Mouse (Mus musculus): ENCODE results near the gene Smug1. TPM values are rescaled to one million over a fixed set of nuclear protein-coding genes. Genes with fewer than 3 reads are reported as not detected.

The Smug1 gene
- polyA plus RNA-seq, 1 experiment from 2014 or later = 19.5 TPM

DNA sequence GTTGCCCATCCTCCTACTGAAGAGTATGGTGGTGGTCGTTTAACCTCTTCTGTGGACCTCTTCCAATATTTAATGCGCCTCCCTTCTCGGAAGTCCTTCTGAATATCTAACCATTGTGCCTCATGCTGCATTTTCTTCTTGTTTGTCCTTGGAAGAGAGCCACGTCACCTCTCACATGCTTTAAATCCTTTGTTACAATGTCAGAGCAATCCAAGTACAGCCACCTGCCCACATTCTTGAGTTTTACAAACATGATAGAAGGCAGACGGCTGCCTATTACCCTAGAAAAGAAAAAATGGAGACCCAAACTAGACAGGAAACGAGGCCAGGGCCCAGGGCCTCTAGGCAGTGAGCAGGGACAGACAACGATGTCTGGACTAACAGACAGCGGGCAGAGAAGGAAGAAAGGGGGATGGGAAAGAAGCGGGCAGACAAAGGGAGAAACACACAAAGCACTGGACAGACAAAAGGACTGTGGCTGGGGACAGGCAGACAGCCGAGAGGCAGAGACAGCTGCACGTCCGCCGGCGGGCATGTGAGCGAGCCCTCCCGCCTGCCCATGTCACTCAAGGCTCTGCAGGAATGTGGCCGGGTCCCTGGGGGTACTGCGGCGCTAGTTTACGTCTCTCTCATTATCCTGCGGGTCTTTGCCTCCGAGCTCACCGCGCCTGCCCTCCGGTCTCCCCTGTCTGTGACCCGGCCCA, 2.9 kb upstream of the Smug1 start:
- no peak for ATAC-seq (ENCODE audit: low FRiP score, low TSS enrichment)
- Histone ChIP-seq H3K9ac (ENCODE audit: low read depth, low read length) (peak overlapping the region; percentile 63), H3K27ac (ENCODE audit: low read depth, low read length) (peak overlapping the region; percentile 64), H3K9me3 (ENCODE audit: control insufficient read depth, low read length) (no peaks in the 10 kb centered on the region), H3K4me2 (replicated peaks; ENCODE audit: low read depth, low read length) (peak overlapping the region; percentile 95), H3K36me3 (ENCODE audit: control insufficient read depth, insufficient read depth, low read length) (no peaks in the 10 kb centered on the region), H3K4me3 (ENCODE audit: low read length) (peak overlapping the region; percentile 52), H3K4me1 (ENCODE audit: control insufficient read depth, insufficient read depth, low read length) (peaks cover 52% of the 10 kb centered on the region), H3K27me3 (ENCODE audit: control insufficient read depth, insufficient read depth, low read length) (peaks cover 18% of the 10 kb centered on the region)
- 3% methylated on average over 26 of the region's 26 CpGs for WGBS

DNA sequence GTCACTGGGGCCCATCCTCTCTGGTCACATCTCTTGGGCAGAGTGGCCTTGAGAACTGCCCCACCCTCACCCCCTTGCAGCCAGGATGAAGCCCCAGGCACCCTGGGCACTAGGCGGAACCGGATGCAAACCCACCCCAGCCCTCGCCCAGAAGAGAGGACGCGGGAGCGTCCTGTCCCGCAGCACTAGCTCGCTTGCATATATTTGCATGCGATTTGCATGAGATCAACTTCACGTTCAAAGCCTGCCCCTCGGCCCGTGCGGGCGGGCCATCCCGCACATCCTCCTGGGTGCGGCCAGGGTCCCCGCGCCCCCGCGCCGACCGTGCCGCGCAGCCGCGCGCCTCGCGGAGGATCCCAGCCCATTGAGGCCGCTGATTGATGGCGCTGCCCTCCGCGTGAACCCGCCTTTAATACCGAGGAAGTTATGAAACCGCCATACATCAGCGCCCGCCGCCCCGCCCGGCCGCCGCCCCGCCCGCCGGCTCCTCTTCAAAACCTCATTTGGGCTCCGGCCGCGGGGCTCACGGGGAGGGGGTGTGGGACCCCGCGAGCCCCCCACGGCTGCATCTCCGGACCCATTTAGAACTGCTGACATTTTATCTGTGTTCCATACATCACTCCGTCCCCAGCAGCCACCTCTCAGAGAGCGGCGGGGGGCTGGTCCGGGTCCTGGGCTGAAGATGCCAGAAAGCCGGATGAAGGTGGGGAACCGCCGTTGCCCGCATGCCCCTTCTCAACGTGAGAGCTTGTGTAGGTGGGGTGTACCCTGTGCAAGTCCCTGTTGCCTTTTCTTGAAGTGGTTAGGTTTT, 2.1 kb upstream of the Smug1 start:
- Histone ChIP-seq H3K9me3 (ENCODE audit: control insufficient read depth, low read length) (no peaks in the 10 kb centered on the region), H3K27me3 (ENCODE audit: control insufficient read depth, insufficient read depth, low read length) (peaks cover 15% of the 10 kb centered on the region), H3K4me1 (ENCODE audit: control insufficient read depth, insufficient read depth, low read length) (peaks cover 52% of the 10 kb centered on the region), H3K9ac (ENCODE audit: low read depth, low read length) (peak overlapping the region; percentile 63), H3K36me3 (ENCODE audit: control insufficient read depth, insufficient read depth, low read length) (no peaks in the 10 kb centered on the region), H3K4me3 (ENCODE audit: low read length) (peak overlapping the region; percentile 52), H3K27ac (ENCODE audit: low read depth, low read length) (peak overlapping the region; percentile 64), H3K4me2 (replicated peaks; ENCODE audit: low read depth, low read length) (peak overlapping the region; percentile 95)
- peak; percentile 11; the same call in 1 of the 2 replicates for ATAC-seq (ENCODE audit: low FRiP score, low TSS enrichment)
- under 1% methylated on average over 54 of the region's 63 CpGs for WGBS

DNA sequence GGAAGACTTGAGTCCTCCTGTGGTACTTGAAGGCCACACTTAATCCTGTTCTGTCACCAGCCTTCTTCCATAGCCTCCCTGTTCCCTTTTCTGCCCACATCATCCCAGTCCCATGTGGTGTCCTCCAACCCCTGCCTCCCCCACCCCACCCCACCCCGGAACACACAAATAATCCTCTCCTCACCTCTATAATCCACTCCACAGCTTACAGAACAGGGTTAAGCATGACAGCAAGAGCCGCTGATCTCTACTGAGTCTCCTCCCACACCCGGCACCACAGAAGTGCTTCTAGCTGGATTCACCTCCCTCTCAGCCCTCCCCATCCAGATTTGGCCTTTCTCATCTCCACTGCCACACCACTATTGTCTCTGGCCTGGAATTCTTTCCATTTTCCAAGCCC, 894 bp upstream of the Smug1 start:
- Histone ChIP-seq H3K27me3 (ENCODE audit: control insufficient read depth, insufficient read depth, low read length) (peaks cover 9% of the 10 kb centered on the region), H3K27ac (ENCODE audit: low read depth, low read length) (no peak overlapping the region)
- 12% methylated on average over 3 of the region's 3 CpGs for WGBS

DNA sequence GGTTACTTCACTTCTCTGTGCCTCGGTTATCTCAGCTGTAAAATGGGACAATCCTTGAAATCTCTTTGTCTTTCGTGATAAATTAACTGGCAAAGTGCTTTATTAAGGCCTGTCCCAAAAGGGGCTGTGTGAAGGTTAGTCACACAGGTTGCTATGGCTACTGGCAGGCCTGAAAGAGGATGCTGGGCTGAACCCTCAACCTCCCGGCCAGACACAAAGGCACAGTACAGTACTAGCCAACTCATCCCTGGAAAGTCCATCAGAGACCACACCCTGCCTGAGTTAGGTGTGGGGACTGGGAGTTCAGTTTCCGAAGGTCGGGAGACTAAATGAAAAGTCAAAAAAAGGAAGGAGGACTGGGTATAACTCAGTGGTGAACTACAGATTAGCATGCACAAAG, 968 bp downstream of the Smug1 start:
- Histone ChIP-seq H3K4me2 (replicated peaks; ENCODE audit: low read depth, low read length) (no peak overlapping the region), H3K27ac (ENCODE audit: low read depth, low read length) (no peak overlapping the region), H3K4me3 (ENCODE audit: low read length) (no peak overlapping the region), H3K9me3 (ENCODE audit: control insufficient read depth, low read length) (no peaks in the 10 kb centered on the region), H3K36me3 (ENCODE audit: control insufficient read depth, insufficient read depth, low read length) (no peaks in the 10 kb centered on the region), H3K9ac (ENCODE audit: low read depth, low read length) (peak overlapping the region; percentile 7; the same call in 1 of the 2 replicates), H3K4me1 (ENCODE audit: control insufficient read depth, insufficient read depth, low read length) (peaks cover 48% of the 10 kb centered on the region), H3K27me3 (ENCODE audit: control insufficient read depth, insufficient read depth, low read length) (peaks cover 7% of the 10 kb centered on the region)
- WGBS = 47% methylated on average over 5 of the region's 5 CpGs
- ATAC-seq (ENCODE audit: low FRiP score, low TSS enrichment) = no peak

More for the DNA sequence above, 894 bp upstream of the Smug1 start:
- no peaks in the 10 kb centered on the region for H3K36me3 ChIP-seq (ENCODE audit: control insufficient read depth, insufficient read depth, low read length)
- ATAC-seq (ENCODE audit: low FRiP score, low TSS enrichment) = no peak
- H3K4me1 ChIP-seq (ENCODE audit: control insufficient read depth, insufficient read depth, low read length) = peaks cover 57% of the 10 kb centered on the region
- no peaks in the 10 kb centered on the region for H3K9me3 ChIP-seq (ENCODE audit: control insufficient read depth, low read length)
- H3K4me2 ChIP-seq (replicated peaks; ENCODE audit: low read depth, low read length) = no peak overlapping the region
- no peak overlapping the region for H3K9ac ChIP-seq (ENCODE audit: low read depth, low read length)
- H3K4me3 ChIP-seq (ENCODE audit: low read length) = no peak overlapping the region

DNA sequence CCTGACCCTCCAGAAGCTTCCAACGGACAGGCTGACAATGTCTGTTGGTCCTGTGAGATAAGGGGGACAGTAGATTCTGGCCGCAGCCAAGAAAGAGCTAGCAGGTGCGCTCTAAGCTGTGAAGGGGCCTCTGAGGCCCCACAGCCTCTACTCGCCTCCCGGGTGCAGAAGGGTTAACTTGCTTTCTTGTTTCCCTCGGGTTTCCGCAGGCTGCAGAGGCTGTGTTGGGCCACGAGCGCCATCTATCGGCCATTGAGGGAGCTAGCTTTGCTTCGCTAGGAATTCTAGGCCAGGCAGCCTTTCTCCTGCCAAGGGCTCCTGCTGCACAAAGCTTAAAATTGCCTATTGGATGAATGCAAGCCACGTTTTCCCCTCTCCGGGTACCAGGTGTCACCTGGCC, 1.5 kb downstream of the Smug1 start:
- Histone ChIP-seq H3K27ac (ENCODE audit: low read depth, low read length) (no peak overlapping the region), H3K27me3 (ENCODE audit: control insufficient read depth, insufficient read depth, low read length) (peaks cover 7% of the 10 kb centered on the region), H3K4me2 (replicated peaks; ENCODE audit: low read depth, low read length) (no peak overlapping the region), H3K4me3 (ENCODE audit: low read length) (no peak overlapping the region), H3K9ac (ENCODE audit: low read depth, low read length) (peak overlapping the region; percentile 7; the same call in 1 of the 2 replicates), H3K36me3 (ENCODE audit: control insufficient read depth, insufficient read depth, low read length) (no peaks in the 10 kb centered on the region), H3K9me3 (ENCODE audit: control insufficient read depth, low read length) (no peaks in the 10 kb centered on the region), H3K4me1 (ENCODE audit: control insufficient read depth, insufficient read depth, low read length) (peaks cover 43% of the 10 kb centered on the region)
- peak; percentile 29; the same call in 1 of the 2 replicates for ATAC-seq (ENCODE audit: low FRiP score, low TSS enrichment)
- 0% methylated on average over 13 of the region's 13 CpGs for WGBS

DNA sequence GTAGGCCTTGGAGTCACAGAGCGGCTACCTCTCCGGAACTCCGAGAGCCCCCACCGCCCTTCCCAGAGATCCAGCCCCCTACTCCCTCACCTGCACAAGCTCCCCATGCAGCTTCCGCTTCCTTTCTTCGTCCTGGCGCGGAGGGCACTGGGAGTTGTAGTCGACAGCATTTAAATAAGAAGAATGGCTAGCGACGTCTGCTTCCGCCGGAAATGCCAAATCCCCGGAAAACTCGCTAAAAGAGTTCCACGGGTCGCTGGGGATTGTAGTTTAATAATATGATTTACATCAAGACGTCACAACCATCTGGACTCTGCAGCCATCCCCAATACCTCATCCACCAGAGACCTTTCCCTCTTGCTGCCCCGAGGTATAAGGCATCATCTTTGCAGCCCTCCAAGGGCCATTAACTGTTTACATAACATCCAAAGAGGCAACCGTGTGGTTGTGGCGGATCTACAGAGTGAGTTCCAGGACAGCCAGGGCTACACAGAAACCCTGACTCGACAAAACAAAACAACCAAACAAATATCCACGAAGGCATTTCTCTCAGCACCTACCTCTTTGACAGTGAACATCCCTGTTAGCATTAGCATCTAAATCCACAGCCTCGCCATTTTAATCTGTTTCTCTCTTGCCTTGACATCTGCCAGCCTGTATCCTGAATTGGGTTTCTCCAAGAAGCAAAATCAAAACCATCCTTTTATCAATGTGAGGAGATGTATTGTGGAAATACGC, 3.5 kb downstream of the Smug1 start:
- H3K9ac ChIP-seq (ENCODE audit: low read depth, low read length) = peak overlapping the region; percentile 42
- peak; percentile 84 for ATAC-seq (ENCODE audit: low FRiP score, low TSS enrichment)
- H3K4me3 ChIP-seq (ENCODE audit: low read length) = peak overlapping the region; percentile 72
- no peaks in the 10 kb centered on the region for H3K9me3 ChIP-seq (ENCODE audit: control insufficient read depth, low read length)
- WGBS = 10% methylated on average over 25 of the region's 25 CpGs
- H3K4me1 ChIP-seq (ENCODE audit: control insufficient read depth, insufficient read depth, low read length) = peaks cover 24% of the 10 kb centered on the region
- H3K36me3 ChIP-seq (ENCODE audit: control insufficient read depth, insufficient read depth, low read length) = no peaks in the 10 kb centered on the region
- no peaks in the 10 kb centered on the region for H3K27me3 ChIP-seq (ENCODE audit: control insufficient read depth, insufficient read depth, low read length)
- peak overlapping the region; percentile 17; the same call in 1 of the 2 replicates for H3K27ac ChIP-seq (ENCODE audit: low read depth, low read length)
- H3K4me2 ChIP-seq (replicated peaks; ENCODE audit: low read depth, low read length) = peak overlapping the region; percentile 70

DNA sequence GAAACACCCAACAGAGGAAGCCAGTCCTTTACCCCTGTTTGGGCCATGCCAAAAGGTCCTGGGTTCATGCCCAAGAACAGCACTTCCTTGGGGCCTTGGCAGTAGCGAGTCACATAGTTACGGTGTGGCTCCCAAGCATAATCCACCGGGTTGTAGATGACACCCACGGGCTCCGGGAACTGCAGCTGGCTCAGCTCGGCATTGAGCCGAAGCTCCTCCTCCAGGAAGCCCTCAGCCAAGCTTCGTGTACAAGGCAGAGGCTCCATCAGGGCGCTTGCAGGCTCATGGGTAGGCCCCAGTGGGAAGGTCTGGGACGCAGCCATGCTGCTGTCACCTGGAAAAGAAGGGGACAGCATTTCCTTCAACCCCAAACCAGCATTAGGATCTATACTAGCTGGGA, 9.3 kb downstream of the Smug1 start:
- Histone ChIP-seq H3K9ac (ENCODE audit: low read depth, low read length) (no peak overlapping the region), H3K9me3 (ENCODE audit: control insufficient read depth, low read length) (no peaks in the 10 kb centered on the region), H3K4me3 (ENCODE audit: low read length) (no peak overlapping the region), H3K4me1 (ENCODE audit: control insufficient read depth, insufficient read depth, low read length) (peaks cover 12% of the 10 kb centered on the region), H3K27ac (ENCODE audit: low read depth, low read length) (no peak overlapping the region), H3K27me3 (ENCODE audit: control insufficient read depth, insufficient read depth, low read length) (0 out of 2 replicates have a peak, but pooled peaks cover 2% of the 10 kb centered on the region), H3K4me2 (replicated peaks; ENCODE audit: low read depth, low read length) (no peak overlapping the region), H3K36me3 (ENCODE audit: control insufficient read depth, insufficient read depth, low read length) (no peaks in the 10 kb centered on the region; the same call in 1 of the 2 replicates)
- no peak for ATAC-seq (ENCODE audit: low FRiP score, low TSS enrichment)
- WGBS = 80% methylated on average over 10 of the region's 10 CpGs

DNA sequence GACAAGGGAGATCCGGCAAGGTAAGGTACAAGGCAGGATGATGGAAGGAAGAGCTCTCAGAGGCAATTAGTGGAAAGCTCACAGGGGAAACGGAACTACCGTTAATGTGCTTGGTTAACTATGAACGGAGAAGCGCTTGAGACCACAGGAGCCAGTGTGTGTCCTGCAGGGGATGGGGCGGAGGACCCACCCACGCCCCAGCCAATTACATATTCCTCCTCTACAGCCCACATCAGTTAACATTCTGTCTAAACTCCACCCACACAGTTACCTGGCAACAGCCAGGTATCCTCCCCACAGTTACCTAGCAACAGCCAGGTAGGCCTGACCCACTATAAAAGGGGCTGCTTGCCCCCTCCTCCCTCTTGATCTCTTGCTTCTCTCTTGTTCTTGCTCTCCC, 10.0 kb downstream of the Smug1 start:
- Histone ChIP-seq H3K27ac (ENCODE audit: low read depth, low read length) (no peak overlapping the region), H3K4me2 (replicated peaks; ENCODE audit: low read depth, low read length) (no peak overlapping the region), H3K27me3 (ENCODE audit: control insufficient read depth, insufficient read depth, low read length) (0 out of 2 replicates have a peak, but pooled peaks cover 2% of the 10 kb centered on the region), H3K9ac (ENCODE audit: low read depth, low read length) (no peak overlapping the region), H3K36me3 (ENCODE audit: control insufficient read depth, insufficient read depth, low read length) (no peaks in the 10 kb centered on the region; the same call in 1 of the 2 replicates), H3K4me3 (ENCODE audit: low read length) (no peak overlapping the region), H3K9me3 (ENCODE audit: control insufficient read depth, low read length) (no peaks in the 10 kb centered on the region), H3K4me1 (ENCODE audit: control insufficient read depth, insufficient read depth, low read length) (0 out of 2 replicates have a peak, but pooled peaks cover 6% of the 10 kb centered on the region)
- WGBS = 47% methylated on average over 7 of the region's 7 CpGs
- no peak for ATAC-seq (ENCODE audit: low FRiP score, low TSS enrichment)
